Mouse (Mus musculus) 3134 (cell line): ENCODE results near the gene Hfm1.

ENCODE experiments used
- DNase-seq: peaks from one replicate; pipeline ENCODE4 v3.0.0-alpha.2; 2011; ENCODE audit warnings: low spot score; ENCODE audit not compliant: insufficient read length; ENCODE audit errors: extremely low read depth

Hfm1 gene

DNA sequence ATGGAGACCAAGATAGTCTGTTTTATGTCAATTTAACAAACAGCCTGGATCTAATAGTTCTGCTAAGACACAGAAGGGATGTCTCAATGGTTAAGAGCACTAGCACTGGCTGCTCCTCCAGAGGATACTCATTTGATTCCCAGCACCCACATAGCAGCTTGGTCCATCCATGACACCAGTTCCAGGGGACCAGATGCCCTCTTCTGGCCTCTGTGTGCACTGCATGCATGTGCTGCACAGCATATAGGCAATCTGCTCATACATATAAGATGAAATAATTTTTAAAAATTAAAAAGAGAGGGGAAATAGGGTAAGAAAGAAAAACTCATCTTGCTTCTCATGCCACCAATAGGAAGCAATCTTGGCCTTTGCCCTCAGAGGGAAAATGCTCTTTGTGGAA is 79.1 kb downstream of the Hfm1 start:
- no peak for DNase-seq

- no peak for DNase-seq
Measured at GRCm38 (mm10) chr5:106843906-106844305, 82.2 kb downstream of the Hfm1 start.

DNA sequence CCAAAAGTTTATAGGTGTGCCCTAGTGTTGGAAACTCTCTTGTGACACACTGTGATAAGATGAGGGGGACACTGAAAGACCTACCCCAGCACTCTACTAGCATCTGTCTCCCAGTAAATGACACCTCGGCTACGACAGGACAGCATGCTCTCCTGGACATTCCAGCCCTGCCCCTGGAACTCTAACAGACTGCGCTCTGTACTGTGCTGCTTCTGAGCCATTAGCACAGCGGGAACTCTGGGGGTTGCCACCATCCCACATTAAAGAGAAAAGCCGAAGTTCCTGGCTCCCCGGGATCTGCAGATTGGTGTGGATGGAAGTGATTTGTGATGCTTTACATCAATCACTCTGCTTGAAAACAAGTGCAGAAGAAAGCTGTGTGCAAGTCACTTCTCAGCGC is 93.1 kb downstream of the Hfm1 start:
- DNase-seq = no peak

- DNase-seq = no peak
Measured at GRCm38 (mm10) chr5:106831401-106831800, 94.7 kb downstream of the Hfm1 start.

- no peak for DNase-seq
Measured at GRCm38 (mm10) chr5:106830775-106831174, 95.3 kb downstream of the Hfm1 start.

- DNase-seq = no peak
Measured at GRCm38 (mm10) chr5:106826740-106827139, 99.4 kb downstream of the Hfm1 start.

DNA sequence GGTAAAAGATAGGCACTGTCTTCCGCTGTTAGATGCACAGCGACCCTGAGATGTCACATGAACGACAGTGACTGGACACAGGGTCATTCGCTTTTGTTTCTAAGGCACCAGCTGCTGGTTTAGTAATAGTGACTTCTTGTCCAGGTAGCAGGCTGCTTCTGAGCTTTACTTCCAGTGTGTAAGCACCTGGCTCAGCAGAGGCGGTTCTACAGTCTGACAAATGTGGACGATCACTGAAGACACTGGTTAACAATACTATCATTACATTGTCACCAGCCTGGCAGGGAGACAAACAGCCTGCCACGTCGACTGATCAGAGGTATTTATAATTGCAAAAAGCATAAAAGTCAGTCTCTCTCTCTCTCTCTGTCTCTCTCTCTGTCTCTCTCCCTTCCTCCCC is 100.1 kb downstream of the Hfm1 start:
- DNase-seq = no peak

GRCm38 (mm10) chr5:106825301-106825853 is 100.7 kb downstream of the Hfm1 start:
- DNase-seq = no peak

DNA sequence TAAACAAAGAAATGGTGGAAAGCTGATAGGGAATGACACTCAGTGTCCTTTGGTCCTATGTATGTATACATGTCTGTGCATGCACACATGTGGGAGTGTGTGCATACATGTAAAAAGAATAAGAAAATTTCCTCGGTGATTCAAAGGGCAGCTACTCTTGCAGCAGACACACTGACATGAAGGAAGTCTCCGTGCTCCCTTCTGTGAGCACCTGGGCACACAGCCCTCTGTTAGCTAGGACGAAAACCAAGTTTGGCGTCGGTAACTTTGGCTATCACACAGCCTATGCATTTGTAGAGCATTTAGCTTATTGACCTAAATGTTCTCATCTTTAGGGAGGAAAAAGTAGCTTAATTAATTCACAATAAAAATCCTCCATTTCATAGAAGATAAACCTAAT is 101.4 kb downstream of the Hfm1 start:
- no peak for DNase-seq

- no peak for DNase-seq
Measured at GRCm38 (mm10) chr5:106819630-106820029, 106.5 kb downstream of the Hfm1 start.

DNA sequence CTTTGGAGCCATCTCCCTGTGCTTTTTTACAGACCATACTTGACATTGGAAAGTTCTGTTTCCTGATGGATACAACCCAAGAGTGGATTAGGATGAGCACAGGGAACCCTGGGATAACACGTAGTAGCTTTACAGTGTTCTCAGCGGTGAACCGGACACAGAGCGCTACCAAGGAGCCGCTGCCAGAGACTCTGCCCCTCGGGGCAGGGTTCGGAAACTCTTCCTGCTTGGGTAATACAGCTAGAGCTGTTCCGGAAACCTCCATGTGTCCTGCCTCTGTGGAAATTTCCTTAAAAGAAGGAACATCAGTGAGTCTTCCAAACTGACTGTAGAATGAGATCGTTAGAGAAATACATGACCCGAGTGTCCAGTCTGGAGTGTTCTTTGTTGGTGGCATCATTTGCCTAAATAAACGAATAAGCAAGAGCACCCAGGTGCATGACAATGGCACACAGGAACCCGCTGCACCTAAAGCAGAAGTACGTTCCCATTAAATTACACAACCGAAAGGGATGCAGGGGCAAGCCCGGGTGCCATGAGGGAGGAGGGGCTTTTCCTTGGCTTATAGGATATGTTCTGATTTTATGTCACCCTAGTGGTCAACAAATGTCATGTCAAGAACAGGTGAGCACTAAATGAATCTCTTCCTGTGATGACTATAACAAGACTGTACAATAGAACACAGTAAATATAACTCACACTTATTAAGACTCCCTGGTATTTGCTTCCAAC is 110.0 kb downstream of the Hfm1 start:
- DNase-seq = no peak

DNA sequence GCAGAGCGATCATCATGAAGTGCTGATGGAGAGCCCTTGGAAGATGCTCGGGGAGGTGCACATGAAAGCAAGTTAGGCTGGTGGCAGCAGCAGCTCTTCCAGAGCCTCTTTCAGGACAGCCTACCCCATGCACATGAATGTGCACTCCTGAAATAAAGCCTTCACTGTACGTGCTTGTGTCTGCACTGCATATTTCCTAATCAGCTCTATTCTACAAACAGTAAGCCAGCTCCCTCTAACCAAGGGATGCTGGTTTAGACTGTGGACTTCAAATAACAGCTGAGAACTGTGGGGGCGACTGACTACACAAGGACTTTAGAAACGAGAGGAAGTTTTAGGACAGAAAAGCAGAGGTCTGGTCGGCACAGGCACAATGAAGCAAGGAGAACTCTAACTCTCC is 111.5 kb downstream of the Hfm1 start:
- DNase-seq = no peak

- DNase-seq = peak; percentile 20
Measured at GRCm38 (mm10) chr5:106803094-106803493, 123.0 kb downstream of the Hfm1 start.

DNA sequence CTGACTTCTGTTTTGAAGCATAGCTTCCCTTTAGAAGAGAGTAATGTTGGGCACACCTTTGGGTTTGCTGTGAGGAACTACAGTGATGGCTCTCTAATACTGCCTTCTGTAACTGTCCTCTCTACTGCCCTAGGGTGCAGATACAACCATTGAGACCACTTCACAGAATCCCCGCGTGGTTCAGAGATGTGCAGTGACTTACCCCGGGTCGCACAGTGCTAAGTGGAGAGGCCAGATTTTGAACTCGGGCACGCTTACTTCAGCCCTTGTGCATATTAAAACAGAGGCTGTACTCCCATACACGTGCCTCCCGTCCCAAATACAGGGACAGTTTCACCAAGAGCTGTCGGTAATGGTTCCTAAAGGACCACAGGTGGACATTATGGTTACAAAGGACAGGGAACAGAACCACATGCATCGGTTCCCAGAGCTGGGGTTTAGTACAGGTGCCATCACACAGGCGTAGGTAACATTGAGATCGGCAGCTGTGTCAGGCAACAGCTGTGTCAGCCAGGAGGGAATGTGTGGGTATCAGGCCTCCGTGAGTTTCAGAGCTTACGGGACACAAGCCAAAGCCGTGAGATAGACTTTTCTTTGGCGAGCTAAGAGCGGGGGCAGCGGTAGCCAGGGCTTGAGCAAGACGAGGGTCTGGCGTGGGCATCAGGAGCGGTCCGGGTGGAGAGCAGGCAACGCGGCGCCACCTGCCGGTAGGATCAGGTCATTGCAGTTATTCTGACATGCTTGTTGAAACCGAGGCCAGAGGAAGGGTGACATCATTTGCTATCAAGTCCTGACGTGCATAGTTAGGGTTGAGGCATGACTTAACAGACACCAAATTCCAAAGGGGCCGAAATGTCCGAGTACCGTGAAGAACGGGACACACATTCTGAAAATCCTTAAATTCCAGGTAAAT is 124.0 kb downstream of the Hfm1 start:
- peak; percentile 54 for DNase-seq

DNA sequence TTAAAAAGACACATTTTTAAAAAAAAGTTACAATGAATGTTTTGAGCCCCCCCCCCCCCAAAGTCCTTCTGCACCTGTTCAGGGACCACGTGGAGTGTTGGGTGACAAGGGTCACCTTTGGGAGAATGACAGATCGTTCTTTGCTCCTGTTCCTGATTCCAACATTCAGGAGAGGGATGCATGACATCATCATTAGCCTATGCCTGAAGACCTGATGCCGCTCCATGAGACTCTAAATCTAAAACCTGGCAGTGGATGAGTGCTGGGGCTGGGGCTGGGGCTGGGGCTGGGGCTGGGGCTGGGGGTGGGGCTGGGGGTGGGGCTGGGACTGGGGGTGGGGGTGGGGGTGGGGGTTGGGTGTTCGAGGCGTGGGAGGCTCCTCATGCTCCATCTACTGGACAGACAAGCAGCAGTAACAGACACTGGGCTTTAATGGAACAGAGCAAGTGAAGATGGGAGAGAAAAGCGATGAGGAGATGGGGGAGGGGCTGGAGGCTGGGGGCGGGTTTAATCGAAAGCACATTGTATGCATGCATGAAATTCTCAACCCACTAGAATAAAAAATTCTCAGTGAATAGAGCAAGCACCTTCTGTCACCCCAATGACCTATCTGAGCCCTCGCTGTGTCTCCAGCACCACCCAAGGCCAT is 124.8 kb downstream of the Hfm1 start:
- DNase-seq = no peak

DNA sequence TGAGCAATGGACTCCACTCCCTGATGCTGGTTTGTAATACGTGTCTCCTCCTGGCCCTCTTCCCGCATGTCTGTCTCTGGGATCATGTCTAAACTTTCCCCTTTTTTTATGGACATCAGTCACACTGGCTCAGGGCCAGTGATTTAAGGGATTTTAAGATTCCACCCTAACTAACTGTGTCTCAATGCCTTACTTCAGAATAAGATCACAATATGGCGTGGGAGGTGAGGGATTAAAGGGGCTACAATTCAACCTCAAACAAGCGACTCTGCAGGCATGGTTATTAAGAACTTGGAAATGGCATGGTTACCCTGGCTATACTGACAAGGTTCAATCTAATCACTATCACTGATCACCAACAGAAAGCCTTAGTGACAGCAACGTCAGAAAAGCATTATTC is 128.2 kb downstream of the Hfm1 start:
- no peak for DNase-seq

DNA sequence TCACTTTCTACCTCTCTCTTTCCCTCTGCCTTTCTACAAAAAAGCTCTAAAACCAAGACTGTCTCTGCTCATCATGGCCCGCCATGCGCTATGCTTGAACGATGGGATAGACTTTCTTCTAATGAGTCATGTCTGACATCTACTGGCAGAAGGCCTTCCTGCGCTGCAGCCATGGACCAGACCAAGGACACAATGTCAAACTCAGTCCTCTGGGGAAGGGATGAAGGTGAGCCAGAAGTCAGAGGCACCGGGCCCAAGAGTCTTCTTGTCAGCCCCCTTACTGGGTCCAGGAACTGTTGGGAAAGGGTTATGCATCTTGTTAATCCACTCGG is 134.9 kb downstream of the Hfm1 start:
- no peak for DNase-seq

DNA sequence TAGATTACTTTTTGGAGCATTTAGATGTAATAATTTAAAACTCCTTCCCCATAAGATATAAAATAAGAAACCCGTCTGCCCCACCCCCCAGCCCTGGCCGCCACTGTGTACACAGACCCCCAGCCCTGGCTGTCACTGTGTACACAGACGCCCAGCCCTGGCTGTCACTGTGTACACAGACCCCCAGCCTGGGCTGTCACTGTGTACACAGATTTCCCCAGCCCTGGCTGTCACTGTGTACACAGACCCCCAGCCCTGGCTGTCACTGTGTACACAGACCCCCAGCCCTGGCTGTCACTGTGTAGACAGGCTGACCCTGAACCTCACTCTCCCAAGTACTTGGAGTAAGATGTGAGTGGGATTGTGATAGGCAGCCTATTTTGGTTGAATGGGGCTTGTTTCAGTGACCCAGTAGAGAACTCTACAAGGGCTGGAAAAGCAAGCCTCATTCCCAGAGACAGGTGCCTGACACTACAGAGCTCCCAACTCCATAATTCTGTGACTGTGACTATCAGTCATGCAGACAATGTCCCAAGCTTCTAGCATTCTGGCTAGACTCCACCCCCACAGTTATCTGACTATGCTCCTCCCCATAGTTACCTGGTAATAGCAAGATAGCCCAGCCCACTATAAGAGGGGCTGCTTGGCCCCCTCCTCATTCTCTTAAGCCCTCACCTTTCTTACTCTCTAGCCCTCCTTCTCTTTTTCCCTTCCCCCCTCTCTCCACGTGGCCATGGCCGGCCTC is 135.5 kb downstream of the Hfm1 start:
- DNase-seq = no peak
